Mouse (Mus musculus) thymus, adult 2 months (tissue): Measurements from ENCODE around the gene Gkn2.

Experiments used
- CTCF ChIP-seq: fragments of 200-500 bp; IDR thresholded peaks from 2 replicates; pipeline ENCODE4 v1.5.1; 2012; ENCODE audit warnings: mild to moderate bottlenecking, control low read depth, low read length, moderate library complexity, borderline replicate concordance; ENCODE audit not compliant: control insufficient read depth, poor library complexity, insufficient read depth; ENCODE audit errors: extremely low read depth
- POLR2A ChIP-seq: fragments of 200-500 bp; IDR thresholded peaks from 2 replicates; pipeline ENCODE4 v1.6.1; 2012; ENCODE audit warnings: mild to moderate bottlenecking, low read length, control low read depth, moderate library complexity; ENCODE audit not compliant: control insufficient read depth, poor library complexity, insufficient read depth; ENCODE audit errors: extremely low read depth

- TF ChIP-seq POLR2A (no peak), CTCF (no peak)
These were observed 46.2 kb upstream of the Gkn2 start for GRCm38 (mm10) chr6:87326932-87327331.
